Mouse (Mus musculus) limb, embryonic 12.5 days (tissue): ENCODE data around the gene Stt3b. TPM values are rescaled to one million over a fixed set of nuclear protein-coding genes. Genes with fewer than 3 reads are reported as not detected.
A peak's percentile ranks its signal among the peaks of the same experiment; 100 is the strongest.

Source experiments
- ATAC-seq: fragments of 200-750 bp; cut with Nextera tagmentation; 2 replicates; pipeline ENCODE4 v1.8.0; 2017; ENCODE audit warnings: low read depth, moderate TSS enrichment; ENCODE audit not compliant: insufficient number of reproducible peaks, insufficient read depth, low FRiP score, low TSS enrichment
- H3K27ac ChIP-seq: fragments of 300-500 bp; sonication (generic); 2 replicates; pipeline ENCODE4 v1.5.1; 2016; ENCODE audit warnings: mild to moderate bottlenecking, moderate library complexity
- H3K27me3 ChIP-seq: fragments of 300-500 bp; sonication (generic); 2 replicates; pipeline ENCODE4 v1.6.1; 2016; ENCODE audit warnings: mild to moderate bottlenecking, moderate library complexity
- H3K36me3 ChIP-seq: fragments of 300-500 bp; sonication (generic); 2 replicates; pipeline ENCODE4 v1.6.1; 2016; ENCODE audit warnings: mild to moderate bottlenecking, moderate library complexity
- H3K4me1 ChIP-seq: fragments of 300-500 bp; sonication (generic); replicated peaks from 2 replicates; pipeline ENCODE4 v1.6.1; 2016
- H3K4me2 ChIP-seq: fragments of 300-500 bp; sonication (generic); 2 replicates; pipeline ENCODE4 v1.6.1; 2016; ENCODE audit warnings: mild to moderate bottlenecking, moderate library complexity
- H3K4me3 ChIP-seq: fragments of 300-500 bp; sonication (generic); replicated peaks from 2 replicates; pipeline ENCODE4 v1.5.1; 2016; ENCODE audit warnings: mild to moderate bottlenecking
- H3K9ac ChIP-seq: fragments of 300-500 bp; sonication (generic); replicated peaks from 2 replicates; pipeline ENCODE4 v1.6.1; 2016; ENCODE audit warnings: mild to moderate bottlenecking, moderate library complexity
- H3K9me3 ChIP-seq: fragments of 300-500 bp; sonication (generic); 2 replicates; pipeline ENCODE4 v1.6.1; 2016; ENCODE audit warnings: mild to moderate bottlenecking, moderate library complexity
- WGBS: fragments of 180-500 bp; shearing (Covaris S2); methylation state at CpG from one replicate; pipeline ENCODE4 v1.1.7; 2016; 5-methylcytosine and 5-hydroxymethylcytosine counted together
- polyA plus RNA-seq: library from polyadenylated mRNA; unstranded; fragments of >200 nt; fragmentation: Nextera tagmentation; extraction: Ambion mirVana; gene quantifications from 2 replicates; pipeline ENCODE4 v1.2.1, GENCODE M21; 2016

Gene Stt3b
- polyA plus RNA-seq, 1 experiment from 2014 or later: 122 TPM

DNA sequence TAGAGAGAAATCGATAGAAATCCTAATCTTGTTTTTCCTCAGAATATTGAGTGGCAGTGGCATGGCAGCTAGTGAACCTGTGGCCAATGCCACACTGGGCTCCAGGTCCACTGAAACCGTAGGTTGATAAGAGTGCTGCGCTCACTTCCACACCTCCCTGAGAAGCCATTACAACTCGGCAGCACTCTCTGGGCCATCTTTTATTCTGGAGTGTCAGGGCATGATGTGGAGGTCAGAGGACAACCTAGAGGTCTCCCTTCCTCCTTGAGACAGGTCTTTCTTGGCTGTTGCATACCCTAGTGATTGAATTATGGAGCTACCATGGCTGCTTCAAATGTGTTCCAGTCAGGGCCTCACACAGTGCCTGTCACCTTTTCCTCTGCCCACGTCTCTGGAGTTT, 48.3 kb downstream of the Stt3b start:
- H3K4me3 ChIP-seq: no peak overlapping the region
- no peaks in the 10 kb centered on the region for H3K27me3 ChIP-seq
- no peaks in the 10 kb centered on the region for H3K9me3 ChIP-seq
- no peak for ATAC-seq
- H3K36me3 ChIP-seq: peaks cover 52% of the 10 kb centered on the region
- H3K4me2 ChIP-seq: no peak overlapping the region
- H3K9ac ChIP-seq: no peak overlapping the region
- 58% methylated on average over 5 of the region's 5 CpGs for WGBS
- H3K27ac ChIP-seq: 0 out of 2 replicates have a peak overlapping the region, but pooled peaks have one; percentile 18
- H3K4me1 ChIP-seq: peaks cover 9% of the 10 kb centered on the region; the same call in 1 of the 2 replicates

DNA sequence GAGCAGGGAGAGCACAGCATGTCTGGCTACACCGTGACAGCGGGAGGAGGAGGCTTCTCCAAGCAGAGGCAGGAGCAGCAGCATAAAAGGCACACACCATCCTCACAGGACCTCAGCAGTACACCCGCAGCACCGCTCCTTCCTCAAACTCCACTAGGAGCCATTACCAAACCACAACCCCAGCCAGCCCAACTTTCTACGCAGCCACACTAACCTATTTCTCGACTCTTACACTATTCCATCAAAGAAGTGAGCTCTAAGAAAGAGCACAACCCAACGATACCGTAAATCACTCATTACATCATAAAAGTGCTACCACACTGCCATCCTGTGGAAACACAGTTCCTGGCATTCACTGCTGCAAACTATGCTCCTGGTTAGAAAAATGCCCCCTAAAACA, 48.8 kb downstream of the Stt3b start:
- ATAC-seq: no peak; the same call in 1 of the 2 replicates
- Histone ChIP-seq H3K4me2 (no peak overlapping the region), H3K9me3 (no peaks in the 10 kb centered on the region), H3K27me3 (no peaks in the 10 kb centered on the region), H3K4me1 (peaks cover 9% of the 10 kb centered on the region; the same call in 1 of the 2 replicates), H3K4me3 (no peak overlapping the region), H3K9ac (no peak overlapping the region), H3K27ac (peak overlapping the region; percentile 18; the same call in 1 of the 2 replicates), H3K36me3 (peaks cover 54% of the 10 kb centered on the region)
- 58% methylated on average over 8 of the region's 8 CpGs for WGBS

DNA sequence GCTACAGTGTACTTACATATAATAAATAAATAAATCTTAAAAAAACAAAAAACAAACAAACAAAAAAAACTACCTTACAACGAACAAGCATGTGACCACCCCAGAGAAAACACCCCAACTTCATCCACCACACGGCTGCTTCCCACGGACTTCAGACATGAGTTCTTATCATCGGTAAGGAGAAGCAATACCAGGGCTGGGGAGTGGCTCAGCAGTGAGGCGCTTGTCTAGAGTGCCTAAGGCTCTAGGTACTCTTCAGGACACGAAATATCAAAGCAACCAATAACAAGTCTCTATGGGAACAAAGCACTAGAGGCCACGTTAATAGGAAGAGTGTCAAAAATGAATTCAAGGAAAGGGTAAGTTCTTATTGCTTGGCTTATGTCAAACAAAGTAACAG, 49.8 kb downstream of the Stt3b start:
- H3K27ac ChIP-seq: no peak overlapping the region
- ATAC-seq: no peak
- WGBS: 86% methylated on average over 7 of the region's 7 CpGs
- no peaks in the 10 kb centered on the region for H3K27me3 ChIP-seq
- H3K9me3 ChIP-seq: no peaks in the 10 kb centered on the region
- H3K4me3 ChIP-seq: no peak overlapping the region
- H3K36me3 ChIP-seq: peaks cover 53% of the 10 kb centered on the region
- no peak overlapping the region for H3K4me2 ChIP-seq
- H3K4me1 ChIP-seq: peaks cover 9% of the 10 kb centered on the region; the same call in 1 of the 2 replicates
- no peak overlapping the region for H3K9ac ChIP-seq

DNA sequence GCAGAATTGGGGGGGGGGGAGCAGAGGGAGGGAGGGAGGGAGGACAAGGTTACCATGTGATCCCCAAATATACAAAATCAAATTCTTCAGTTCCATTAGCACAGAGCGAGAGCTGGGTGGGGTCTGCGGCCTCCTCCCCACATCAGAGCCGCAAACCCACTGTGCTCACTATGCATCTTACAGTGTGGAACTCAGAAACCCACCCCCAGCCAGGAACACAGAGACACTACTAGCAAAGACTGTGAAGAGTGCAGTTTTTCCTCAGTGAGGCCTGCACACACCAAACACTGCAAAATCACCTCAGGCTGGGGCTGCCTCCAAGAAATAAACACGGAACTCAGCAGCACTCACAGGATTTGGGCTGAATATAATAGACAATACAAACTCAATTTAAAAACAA, 50.4 kb downstream of the Stt3b start:
- Histone ChIP-seq H3K9me3 (no peaks in the 10 kb centered on the region), H3K27me3 (no peaks in the 10 kb centered on the region), H3K9ac (no peak overlapping the region), H3K4me2 (no peak overlapping the region), H3K4me1 (peaks cover 9% of the 10 kb centered on the region; the same call in 1 of the 2 replicates), H3K27ac (no peak overlapping the region), H3K36me3 (peaks cover 56% of the 10 kb centered on the region), H3K4me3 (no peak overlapping the region)
- WGBS: 86% methylated on average over 4 of the region's 4 CpGs
- ATAC-seq: no peak

DNA sequence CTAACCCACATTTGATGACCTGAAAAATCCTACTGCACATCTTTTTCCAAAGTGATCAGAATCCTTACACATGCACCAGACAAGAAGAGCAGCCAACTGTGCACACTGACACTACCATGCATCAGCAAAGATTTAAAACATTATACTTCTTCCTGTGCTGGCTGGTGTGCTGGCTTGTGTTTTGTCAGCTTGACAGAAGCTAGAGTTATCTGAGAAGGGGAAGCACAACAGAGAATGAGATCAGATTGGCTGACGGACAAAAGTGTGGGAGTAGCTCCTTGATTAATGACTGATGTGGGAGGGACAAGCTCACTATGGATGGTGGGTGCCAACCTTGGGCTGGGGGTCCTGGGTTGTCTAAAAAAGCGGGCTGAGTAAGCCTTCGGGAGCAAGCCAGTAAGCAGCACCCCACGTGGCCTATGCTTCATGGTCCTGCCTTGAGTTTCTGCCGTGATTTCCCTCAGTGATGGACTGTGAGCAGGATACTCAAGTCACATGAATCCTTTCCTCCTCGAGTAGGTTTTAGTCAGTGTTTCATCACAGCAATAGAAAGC, 52.4 kb downstream of the Stt3b start:
- Histone ChIP-seq H3K27me3 (no peaks in the 10 kb centered on the region), H3K4me2 (no peak overlapping the region), H3K36me3 (peaks cover 60% of the 10 kb centered on the region), H3K9me3 (no peaks in the 10 kb centered on the region), H3K27ac (no peak overlapping the region), H3K4me1 (peaks cover 9% of the 10 kb centered on the region; the same call in 1 of the 2 replicates), H3K9ac (no peak overlapping the region), H3K4me3 (no peak overlapping the region)
- no peak for ATAC-seq
- WGBS: 83% methylated on average over 6 of the region's 6 CpGs

DNA sequence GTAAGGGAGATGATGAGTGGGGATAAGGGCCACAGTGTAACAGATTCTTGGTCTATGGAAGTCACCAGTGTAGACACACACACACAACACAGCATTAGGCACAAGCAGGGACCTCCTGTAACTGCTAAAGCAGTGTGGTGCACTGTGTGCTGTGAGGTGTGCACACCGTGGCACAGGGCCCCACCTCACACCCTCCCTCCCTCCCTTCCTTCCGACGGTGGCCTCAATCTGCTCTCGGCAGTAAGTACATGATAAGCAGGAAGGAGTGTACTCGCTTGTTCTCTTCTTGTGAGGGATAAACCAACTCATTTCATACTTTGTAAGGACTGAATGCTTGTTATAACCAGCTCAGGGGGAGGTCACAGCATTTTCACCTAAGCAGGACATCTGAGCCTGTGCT, 61.1 kb downstream of the Stt3b start:
- no peak for ATAC-seq
- Histone ChIP-seq H3K4me3 (no peak overlapping the region), H3K4me1 (peaks cover 7% of the 10 kb centered on the region), H3K27me3 (no peaks in the 10 kb centered on the region), H3K9ac (no peak overlapping the region), H3K36me3 (peaks cover 90% of the 10 kb centered on the region), H3K27ac (no peak overlapping the region), H3K4me2 (no peak overlapping the region), H3K9me3 (no peaks in the 10 kb centered on the region)
- WGBS: 80% methylated on average over 5 of the region's 5 CpGs

DNA sequence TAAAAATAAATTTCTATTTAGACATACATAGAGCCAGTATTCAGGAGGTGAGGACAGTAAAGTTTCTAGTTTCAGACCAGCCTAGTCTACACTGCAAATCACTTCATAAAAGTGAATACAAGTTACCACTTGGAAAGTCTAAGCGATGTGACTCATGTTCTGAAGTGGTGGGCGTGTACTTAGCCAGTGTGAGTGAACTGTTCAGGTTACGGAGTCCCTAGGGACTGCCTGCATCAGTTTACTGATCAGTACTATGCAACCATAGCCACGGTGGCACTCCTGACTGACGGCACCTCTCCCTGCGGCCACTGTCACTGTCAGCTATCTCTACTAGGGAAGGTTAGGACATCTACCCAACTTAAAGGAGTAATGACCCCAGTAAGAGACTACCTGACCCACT, 65.1 kb downstream of the Stt3b start:
- Histone ChIP-seq H3K4me3 (no peak overlapping the region), H3K9ac (no peak overlapping the region), H3K27ac (no peak overlapping the region), H3K36me3 (peaks cover 96% of the 10 kb centered on the region), H3K9me3 (no peaks in the 10 kb centered on the region), H3K4me1 (peaks cover 19% of the 10 kb centered on the region), H3K4me2 (no peak overlapping the region), H3K27me3 (no peaks in the 10 kb centered on the region)
- whole genome bisulfite sequencing: 87% methylated on average over 6 of the region's 6 CpGs
- ATAC-seq: no peak

DNA sequence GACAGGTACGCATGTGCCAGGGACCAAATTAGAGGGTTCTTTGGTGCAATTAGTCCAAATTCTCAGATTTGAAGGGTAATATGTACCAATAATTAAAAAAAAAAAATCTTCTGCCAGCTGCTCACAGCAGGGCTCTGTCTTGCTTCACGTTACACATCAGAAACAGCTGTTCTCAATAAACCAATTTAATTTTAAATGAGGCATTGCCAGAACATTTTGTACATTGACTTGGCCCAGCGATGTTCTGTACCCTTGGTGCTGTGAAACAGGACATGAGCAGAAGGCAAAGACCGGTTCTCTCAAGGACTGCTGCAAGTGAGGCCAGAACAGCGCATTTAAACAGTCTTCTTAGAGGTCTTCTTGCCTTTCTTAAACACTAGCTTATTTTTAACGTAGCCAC, 66.6 kb downstream of the Stt3b start:
- peaks cover 19% of the 10 kb centered on the region for H3K4me1 ChIP-seq
- no peak for ATAC-seq
- H3K36me3 ChIP-seq: peaks cover 95% of the 10 kb centered on the region
- H3K27me3 ChIP-seq: no peaks in the 10 kb centered on the region
- H3K4me2 ChIP-seq: no peak overlapping the region
- no peaks in the 10 kb centered on the region for H3K9me3 ChIP-seq
- no peak overlapping the region for H3K4me3 ChIP-seq
- WGBS: 50% methylated on average over 6 of the region's 6 CpGs
- no peak overlapping the region for H3K9ac ChIP-seq
- H3K27ac ChIP-seq: peak overlapping the region; percentile 36; the same call in 1 of the 2 replicates

DNA sequence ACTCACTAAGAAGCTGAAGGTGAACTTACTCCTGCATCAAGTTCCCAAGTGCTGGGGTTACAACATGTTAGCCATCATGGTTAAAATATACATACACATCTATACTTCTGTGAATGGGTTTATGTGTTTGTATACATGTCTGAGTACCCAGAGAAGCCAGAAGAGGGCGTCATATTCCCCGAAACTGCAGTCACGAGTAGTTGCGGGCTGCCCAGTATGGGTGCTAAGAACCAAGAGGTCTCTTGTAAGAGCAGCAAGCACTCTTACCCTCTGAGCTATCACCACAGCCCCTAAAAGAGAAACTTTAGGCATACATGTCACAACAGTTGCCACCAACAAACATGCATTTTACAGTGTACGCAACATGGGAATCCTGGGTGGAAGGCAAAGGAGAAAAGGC, 70.4 kb downstream of the Stt3b start:
- no peak overlapping the region for H3K4me2 ChIP-seq
- peaks cover 59% of the 10 kb centered on the region for H3K36me3 ChIP-seq
- peaks cover 19% of the 10 kb centered on the region for H3K4me1 ChIP-seq
- 89% methylated on average over 5 of the region's 5 CpGs for WGBS
- H3K27ac ChIP-seq: no peak overlapping the region
- H3K27me3 ChIP-seq: no peaks in the 10 kb centered on the region
- no peaks in the 10 kb centered on the region for H3K9me3 ChIP-seq
- H3K9ac ChIP-seq: no peak overlapping the region
- ATAC-seq: no peak
- no peak overlapping the region for H3K4me3 ChIP-seq

DNA sequence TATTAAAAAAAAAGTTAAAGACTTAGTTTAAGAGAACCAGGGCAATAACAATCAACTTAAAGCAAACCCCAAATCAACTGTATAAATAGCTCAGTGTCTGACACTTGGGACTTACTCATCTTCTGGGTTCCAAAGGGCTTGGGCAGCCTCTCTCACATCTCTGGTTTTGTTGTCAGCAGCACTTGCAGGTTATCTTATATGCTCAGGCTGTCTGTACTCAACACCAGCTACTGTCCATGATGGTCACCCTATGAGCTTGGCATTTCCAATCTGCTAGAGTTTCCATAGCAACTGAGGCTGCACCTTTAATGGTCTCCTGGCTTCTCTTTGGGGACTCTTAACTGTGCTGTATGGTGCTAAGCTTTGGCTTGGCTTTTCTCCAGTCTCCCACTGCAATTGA, 72.3 kb downstream of the Stt3b start:
- Histone ChIP-seq H3K4me1 (peaks cover under 1% of the 10 kb centered on the region), H3K9ac (no peak overlapping the region), H3K27me3 (no peaks in the 10 kb centered on the region), H3K27ac (no peak overlapping the region), H3K4me2 (no peak overlapping the region), H3K36me3 (peaks cover 44% of the 10 kb centered on the region), H3K9me3 (no peaks in the 10 kb centered on the region), H3K4me3 (no peak overlapping the region)
- ATAC-seq: no peak

DNA sequence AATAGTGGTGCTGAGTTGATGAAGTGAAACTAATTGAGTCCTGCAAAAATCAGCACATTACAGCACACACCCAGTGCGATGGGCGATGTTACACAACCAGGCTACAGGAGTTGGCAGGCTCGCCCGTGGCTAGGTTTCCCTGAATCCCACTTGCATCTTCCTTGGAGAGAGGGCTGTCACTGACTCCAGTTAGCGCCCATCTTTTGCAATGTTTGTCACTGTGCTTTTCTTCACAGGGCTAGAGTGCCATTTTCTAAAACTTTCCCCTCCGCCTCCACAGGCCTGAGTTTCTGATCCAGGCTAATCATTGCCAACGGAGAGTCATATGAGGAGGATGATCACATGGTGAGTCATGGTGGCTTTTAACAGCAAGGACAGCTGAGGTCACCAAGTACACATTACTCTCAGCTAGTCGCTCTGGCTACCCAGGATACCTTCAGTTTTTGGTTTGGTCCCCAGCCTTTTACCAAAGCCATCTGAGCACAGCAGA, 73.8 kb downstream of the Stt3b start:
- no peak for ATAC-seq
- H3K4me1 ChIP-seq: no peaks in the 10 kb centered on the region
- H3K27ac ChIP-seq: no peak overlapping the region
- H3K9me3 ChIP-seq: no peaks in the 10 kb centered on the region
- H3K36me3 ChIP-seq: peaks cover 35% of the 10 kb centered on the region
- H3K4me3 ChIP-seq: no peak overlapping the region
- no peaks in the 10 kb centered on the region for H3K27me3 ChIP-seq
- H3K4me2 ChIP-seq: no peak overlapping the region
- no peak overlapping the region for H3K9ac ChIP-seq
- WGBS: 90% methylated on average over 8 of the region's 8 CpGs

DNA sequence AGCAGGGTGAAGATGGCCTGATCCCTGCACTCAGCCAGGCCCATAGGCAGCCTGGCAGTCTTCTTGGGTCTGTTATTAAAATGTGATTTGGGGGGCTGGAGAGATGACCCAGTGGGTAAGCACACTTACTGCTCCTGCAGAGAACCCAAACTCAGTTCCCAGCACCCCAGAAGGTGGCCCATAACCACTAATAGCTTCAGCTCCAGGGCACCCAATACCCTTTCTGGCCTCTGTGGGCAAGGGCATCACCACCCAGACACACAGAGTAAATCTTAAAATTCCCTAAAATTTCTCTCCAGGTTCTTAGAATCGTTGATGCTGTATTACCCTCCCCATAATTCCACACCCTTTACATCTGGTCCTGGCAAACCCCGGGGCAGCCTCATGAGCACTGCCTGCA, 75.7 kb downstream of the Stt3b start:
- no peak for ATAC-seq
- H3K4me1 ChIP-seq: no peaks in the 10 kb centered on the region; the same call in 1 of the 2 replicates
- H3K27ac ChIP-seq: no peak overlapping the region
- H3K9ac ChIP-seq: no peak overlapping the region
- peaks cover 22% of the 10 kb centered on the region; the same call in 1 of the 2 replicates for H3K36me3 ChIP-seq
- H3K27me3 ChIP-seq: no peaks in the 10 kb centered on the region
- H3K4me2 ChIP-seq: no peak overlapping the region
- no peak overlapping the region for H3K4me3 ChIP-seq
- no peaks in the 10 kb centered on the region for H3K9me3 ChIP-seq
- 96% methylated on average over 2 of the region's 2 CpGs for WGBS
